Mouse (Mus musculus) heart, embryonic 11.5 days (tissue): ENCODE results near the gene Zfp385b. TPM values are rescaled to one million over a fixed set of nuclear protein-coding genes. Genes with fewer than 3 reads are reported as not detected.

ENCODE experiments used
- ATAC-seq: fragments of 200-750 bp; cut with Nextera tagmentation; replicated peaks from 2 replicates; pipeline ENCODE4 v1.8.0; 2017; ENCODE audit warnings: moderate library complexity; ENCODE audit not compliant: insufficient number of reproducible peaks, low FRiP score, low TSS enrichment
- H3K27ac ChIP-seq: fragments of 300-500 bp; sonication (generic); 2 replicates; pipeline ENCODE4 v1.5.1; 2014; ENCODE audit warnings: mild to moderate bottlenecking, low read depth, low read length
- H3K27me3 ChIP-seq: fragments of 300-500 bp; sonication (generic); 2 replicates; pipeline ENCODE4 v1.6.1; 2014; ENCODE audit warnings: mild to moderate bottlenecking, low read length, mixed read lengths; ENCODE audit not compliant: control insufficient read depth, insufficient read depth
- H3K36me3 ChIP-seq: fragments of 300-500 bp; sonication (generic); 2 replicates; pipeline ENCODE4 v1.6.1; 2014; ENCODE audit warnings: mild to moderate bottlenecking, low read length, moderate library complexity, mixed read lengths; ENCODE audit not compliant: control insufficient read depth, insufficient read depth
- H3K4me1 ChIP-seq: fragments of 300-500 bp; sonication (generic); 2 replicates; pipeline ENCODE4 v1.6.1; 2014; ENCODE audit warnings: low read length; ENCODE audit not compliant: control insufficient read depth, insufficient read depth
- H3K4me2 ChIP-seq: fragments of 300-500 bp; sonication (generic); 2 replicates; pipeline ENCODE4 v1.6.1; 2014; ENCODE audit warnings: mild to moderate bottlenecking, moderate library complexity
- H3K4me3 ChIP-seq: fragments of 300-500 bp; sonication (generic); 2 replicates; pipeline ENCODE4 v1.5.1; 2014; ENCODE audit warnings: low read depth, low read length
- H3K9ac ChIP-seq: fragments of 300-500 bp; sonication (generic); 2 replicates; pipeline ENCODE4 v1.6.1; 2014; ENCODE audit warnings: mild to moderate bottlenecking, low read depth, low read length, moderate library complexity
- H3K9me3 ChIP-seq: fragments of 300-500 bp; sonication (generic); replicated peaks from 2 replicates; pipeline ENCODE4 v1.6.1; 2016; ENCODE audit warnings: low read length; ENCODE audit not compliant: control insufficient read depth
- WGBS: fragments of 180-500 bp; shearing (Covaris S2); extraction: QIAGEN DNeasy Blood & Tissue Kit; methylation state at CpG from one replicate; pipeline ENCODE4 v1.1.7; 2014; ENCODE audit not compliant: insufficient replicate concordance; 5-methylcytosine and 5-hydroxymethylcytosine counted together
- polyA plus RNA-seq: library from polyadenylated mRNA; unstranded; fragments of >200 nt; fragmentation: Nextera tagmentation; extraction: Ambion mirVana; gene quantifications from 2 replicates; pipeline ENCODE4 v1.2.1, GENCODE M21; 2014

The Zfp385b gene
- polyA plus RNA-seq, 1 experiment from 2014 or later = 3.8 TPM

- no peaks in the 10 kb centered on the region for H3K27me3 ChIP-seq
- H3K36me3 ChIP-seq = no peaks in the 10 kb centered on the region
- H3K4me1 ChIP-seq = no peaks in the 10 kb centered on the region
- H3K9me3 ChIP-seq = no peaks in the 10 kb centered on the region
- no peak overlapping the region for H3K27ac ChIP-seq
- H3K4me2 ChIP-seq = no peak overlapping the region
- 61% methylated on average over 4 of the region's 4 CpGs for WGBS
- no peak for ATAC-seq
- no peak overlapping the region for H3K4me3 ChIP-seq
- no peak overlapping the region for H3K9ac ChIP-seq
Observed at GRCm38 (mm10) chr2:77369174-77369573, 450.3 kb downstream of the Zfp385b start.

Other genes with a start within 250 kb of the Zfp385b start
- 22.2 and 23.8 TPM in 2 replicates for gene Cwc22, start 126.7 kb upstream of the Zfp385b start, polyA plus RNA-seq